Mouse (Mus musculus): ENCODE measurements at regions not wholly inside any gene's neighbourhood (a gene's known extent, or its start where the extent isn't known, plus 50 kb on each side); places are given as distances from the start of the nearest gene placed in this dataset.

GRCm38 (mm10) chr13:101182387-101182786 is 349.2 kb upstream of the Slc30a5 start:
- TF ChIP-seq SRF (IDR thresholded peaks at IDR 0.05; ENCODE audit: control insufficient read depth, insufficient read length, low read depth) (no peak), POLR2A (IDR thresholded peaks at IDR 0.05; ENCODE audit: insufficient read length, low read depth) (no peak), MYOG (IDR thresholded peaks at IDR 0.05; ENCODE audit: control insufficient read depth in 1 of 3, insufficient read depth in 1 of 3, insufficient read length in 2 of 3, low read depth in 2 of 3) (no peak)
